Mouse (Mus musculus) CH12.LX (cell line): ENCODE results near the gene Ablim1.

Experiments used
- CTCF ChIP-seq, 2 experiments: IDR thresholded peaks in 1 of 2; conservative IDR thresholded peaks in 1 of 2; 2 replicates each; pipeline ENCODE4 v1.5.1; 2011 to 2012; ENCODE audit warnings: low read depth in 2 of 2, low read length in 2 of 2, improper control_type of control experiment in 1 of 2, inconsistent platforms in 1 of 2, mild to moderate bottlenecking in 1 of 2, moderate library complexity in 1 of 2
- JUND ChIP-seq: conservative IDR thresholded peaks from 2 replicates; pipeline ENCODE4 v1.6.1; 2011; ENCODE audit warnings: low read depth, low read length, improper control_type of control experiment
- POLR2A ChIP-seq: IDR thresholded peaks from 2 replicates; pipeline ENCODE4 v1.6.1; 2011; ENCODE audit warnings: low read depth, mild to moderate bottlenecking, improper control_type of control experiment, low read length
- SMC3 ChIP-seq: IDR thresholded peaks from 2 replicates; pipeline ENCODE4 v1.6.1; 2011; ENCODE audit warnings: low read depth, low read length, improper control_type of control experiment

GRCm38 (mm10) chr19:56994653-56995052, 320.1 kb downstream of the Ablim1 start:
- TF ChIP-seq POLR2A (no peak), CTCF (conservative IDR thresholded peaks at IDR 0.05 in 1 of 2, IDR thresholded peaks at IDR 0.05 in 1 of 2; ENCODE audit: low read depth in 2 of 2, low read length in 2 of 2) (no peak), SMC3 (no peak), JUND (no peak)
